Mouse (Mus musculus) CH12.LX (cell line): ENCODE measurements around the gene Gm20481. TPM values are rescaled to one million over a fixed set of nuclear protein-coding genes. Genes with fewer than 3 reads are reported as not detected.
"Not testable (repeated sequence)": the region's sequence is repeated elsewhere in the genome, so short reads cannot be mapped to it uniquely, and the experiment has no call there.

Experiments
- DNase-seq: peaks from one replicate; pipeline ENCODE4 v3.0.0-alpha.2; 2013; ENCODE audit errors: extremely low read depth
- H3K27ac ChIP-seq: 2 replicates; pipeline ENCODE4 v1.5.1; 2012; ENCODE audit warnings: low read depth, mild to moderate bottlenecking, control low read depth, moderate library complexity; ENCODE audit not compliant: insufficient read depth
- H3K27me3 ChIP-seq: replicated peaks from 2 replicates; pipeline ENCODE3; 2012; ENCODE audit warnings: inconsistent platforms
- H3K36me3 ChIP-seq, 2 experiments: replicated peaks in 1 of 2; 2 replicates each; pipeline versions ENCODE3 to v1.6.1; 2012; ENCODE audit warnings: inconsistent platforms in 1 of 2, low read length in 1 of 2, mild to moderate bottlenecking in 1 of 2, mixed read lengths in 1 of 2, moderate library complexity in 1 of 2; ENCODE audit not compliant: control insufficient read depth in 1 of 2, insufficient read depth in 1 of 2
- H3K4me1 ChIP-seq, 2 experiments: 2 replicates each; pipeline ENCODE4 v1.6.1; 2012; ENCODE audit warnings: inconsistent platforms in 1 of 2, moderate library complexity in 1 of 2; ENCODE audit not compliant: insufficient read depth in 2 of 2, control insufficient read depth in 1 of 2
- H3K4me2 ChIP-seq: 2 replicates; pipeline ENCODE4 v1.6.1; 2012; ENCODE audit warnings: low read depth, mild to moderate bottlenecking, control low read depth; ENCODE audit not compliant: poor library complexity, insufficient read depth, severe bottlenecking
- H3K4me3 ChIP-seq, 3 experiments: fragments of 150-350 bp in 1 of 3; sonication (generic) in 1 of 3; replicated peaks in 1 of 3; 2 replicates each; pipeline versions ENCODE3 to v1.5.1; 2011 to 2012; ENCODE audit warnings: low read depth in 2 of 3, low read length in 2 of 3, mild to moderate bottlenecking in 2 of 3, moderate library complexity in 2 of 3, control low read depth in 1 of 3, improper control_type of control experiment in 1 of 3, inconsistent platforms in 1 of 3, mixed read lengths in 1 of 3; ENCODE audit not compliant: poor library complexity in 1 of 3
- H3K79me2 ChIP-seq: replicated peaks from 2 replicates; pipeline ENCODE4 v1.6.1; 2012; ENCODE audit warnings: mild to moderate bottlenecking, moderate library complexity; ENCODE audit not compliant: control insufficient read depth, poor library complexity, insufficient read depth, severe bottlenecking; ENCODE audit errors: extremely low read depth
- H3K9ac ChIP-seq: 2 replicates; pipeline ENCODE4 v1.6.1; 2012; ENCODE audit warnings: low read depth, mild to moderate bottlenecking, control low read depth, moderate library complexity; ENCODE audit not compliant: insufficient read depth
- H3K9me3 ChIP-seq: replicated peaks from 2 replicates; pipeline ENCODE3; 2012; ENCODE audit warnings: low read length, inconsistent platforms, mixed read lengths
- CHD1 ChIP-seq: IDR thresholded peaks from 2 replicates; pipeline ENCODE4 v1.6.1; 2012; ENCODE audit warnings: low read depth, low read length, improper control_type of control experiment, inconsistent platforms
- CTCF ChIP-seq, 2 experiments: IDR thresholded peaks in 1 of 2; conservative IDR thresholded peaks in 1 of 2; 2 replicates each; pipeline ENCODE4 v1.5.1; 2011 to 2012; ENCODE audit warnings: low read depth in 2 of 2, low read length in 2 of 2, improper control_type of control experiment in 1 of 2, inconsistent platforms in 1 of 2, mild to moderate bottlenecking in 1 of 2, moderate library complexity in 1 of 2
- ELF1 ChIP-seq: IDR thresholded peaks from 2 replicates; pipeline ENCODE4 v1.6.1; 2014; ENCODE audit warnings: low read depth, mild to moderate bottlenecking, inconsistent platforms, low read length, improper control_type of control experiment
- EP300 ChIP-seq: IDR thresholded peaks from 2 replicates; pipeline ENCODE4 v1.6.1; 2011; ENCODE audit warnings: low read length, improper control_type of control experiment
- GABPA ChIP-seq: IDR thresholded peaks from 2 replicates; pipeline ENCODE4 v1.6.1; 2012; ENCODE audit warnings: low read depth, low read length, improper control_type of control experiment, inconsistent platforms; ENCODE audit not compliant: insufficient replicate concordance
- HCFC1 ChIP-seq: IDR thresholded peaks from 2 replicates; pipeline ENCODE4 v1.6.1; 2012; ENCODE audit warnings: low read depth, mild to moderate bottlenecking, inconsistent platforms, low read length, improper control_type of control experiment
- IRF4 ChIP-seq: IDR thresholded peaks from 2 replicates; pipeline ENCODE4 v1.6.1; 2014; ENCODE audit warnings: low read depth, mild to moderate bottlenecking, inconsistent platforms, low read length, improper control_type of control experiment
- JUN ChIP-seq: IDR thresholded peaks from 2 replicates; pipeline ENCODE4 v1.6.1; 2011; ENCODE audit warnings: low read depth, mild to moderate bottlenecking, low read length, improper control_type of control experiment, moderate library complexity; ENCODE audit not compliant: insufficient read depth
- MEF2A ChIP-seq: IDR thresholded peaks from 2 replicates; pipeline ENCODE4 v1.6.1; 2014; ENCODE audit warnings: low read depth, mild to moderate bottlenecking, inconsistent platforms, low read length, improper control_type of control experiment, borderline replicate concordance
- NRF1 ChIP-seq: IDR thresholded peaks from 2 replicates; pipeline ENCODE4 v1.6.1; 2014; ENCODE audit warnings: low read depth, mild to moderate bottlenecking, inconsistent platforms, low read length, improper control_type of control experiment, moderate library complexity
- POLR2A ChIP-seq: IDR thresholded peaks from 2 replicates; pipeline ENCODE4 v1.6.1; 2011; ENCODE audit warnings: low read depth, mild to moderate bottlenecking, improper control_type of control experiment, low read length
- RAD21 ChIP-seq: IDR thresholded peaks from 2 replicates; pipeline ENCODE4 v1.6.1; 2011; ENCODE audit warnings: low read depth, mild to moderate bottlenecking, low read length, improper control_type of control experiment, moderate library complexity
- RCOR1 ChIP-seq: conservative IDR thresholded peaks from 2 replicates; pipeline ENCODE4 v1.6.1; 2012; ENCODE audit warnings: low read depth, mild to moderate bottlenecking, inconsistent platforms, low read length, improper control_type of control experiment
- SIN3A ChIP-seq: IDR thresholded peaks from 2 replicates; pipeline ENCODE4 v1.6.1; 2012; ENCODE audit warnings: low read length, improper control_type of control experiment, inconsistent platforms
- TCF12 ChIP-seq: IDR thresholded peaks from 2 replicates; pipeline ENCODE4 v1.6.1; 2014; ENCODE audit warnings: low read depth, mild to moderate bottlenecking, inconsistent platforms, low read length, improper control_type of control experiment
- USF2 ChIP-seq: conservative IDR thresholded peaks from 2 replicates; pipeline ENCODE4 v1.6.1; 2011; ENCODE audit warnings: low read depth, low read length, improper control_type of control experiment
- ZMIZ1 ChIP-seq: IDR thresholded peaks from 2 replicates; pipeline ENCODE4 v1.6.1; 2012; ENCODE audit warnings: low read depth, mild to moderate bottlenecking, inconsistent platforms, low read length, improper control_type of control experiment
- dilution Hi-C: fragments of 300-500 bp; cut with MboI; formaldehyde crosslinking; loops from 2 replicates; pipeline ENCODE4 v1.14.3; 2020; ENCODE audit warnings: low sequenced_read_pairs; ENCODE audit not compliant: extremely low pct_unique_long_range_greater_than_20kb, extremely low pct_ligation_motif_present
- in situ Hi-C: fragments of 300-500 bp; cut with MboI; formaldehyde crosslinking; loops from 3 replicates; pipeline ENCODE4 v1.14.3; 2019; ENCODE audit warnings: low sequenced_read_pairs, low pct_ligation_motif_present, low pct_unique_long_range_greater_than_20kb, mixed read lengths
- polyA plus RNA-seq: library from polyadenylated mRNA; unstranded; fragments of >175 nt; gene quantifications from 2 replicates; pipeline ENCODE4 v1.2.1, GENCODE M21; 2012; ENCODE audit warnings: low read depth; ENCODE audit not compliant: insufficient read length
- total RNA-seq, 2 experiments: library from RNA; depleted of rRNA; stranded (reverse); fragments of 300-350 nt in 1 of 2; fragments of >200 nt in 1 of 2; gene quantifications; 2 replicates each; pipeline ENCODE4 v1.2.3; 2012 to 2014

The Gm20481 gene
- total and polyA plus RNA-seq, 3 experiments, result not detected

- H3K27ac ChIP-seq, H3K9me3 ChIP-seq, H3K4me3 ChIP-seq, in situ Hi-C loops, H3K27me3 ChIP-seq, H3K4me2 ChIP-seq, H3K79me2 ChIP-seq, DNase-seq, H3K36me3 ChIP-seq, dilution Hi-C loops, H3K9ac ChIP-seq: not testable (repeated sequence)
- H3K4me1 ChIP-seq, result peaks cover 0 to 36% of the 10 kb centered on the region in 2 experiments; a peak in 2 of 4 replicates
Measured at GRCm38 (mm10) chr17:34957966-34958365, 11.7 kb upstream of the Gm20481 start.

- H3K27me3 ChIP-seq, in situ Hi-C loops: not testable (repeated sequence)
Measured at GRCm38 (mm10) chr17:34958734-34959129, 11.0 kb upstream of the Gm20481 start.

GRCm38 (mm10) chr17:34959130-34959778 lies 10.5 kb upstream of the Gm20481 start, which contains the start of gene Hspa1b:
Hspa1b (minus strand) TSS chr17:34959238.
- H3K9me3 ChIP-seq, H3K27me3 ChIP-seq, H3K79me2 ChIP-seq, dilution Hi-C loops, H3K36me3 ChIP-seq, H3K27ac ChIP-seq, H3K4me2 ChIP-seq, in situ Hi-C loops, H3K9ac ChIP-seq: not testable (repeated sequence)
- peak; percentile 28 for DNase-seq
- Histone ChIP-seq H3K4me1 (peaks cover 0 to 37% of the 10 kb centered on the region in 2 experiments; a peak in 2 of 4 replicates), H3K4me3 (peak within 1 kb of the TSS in 2 of 3 experiments; percentile 37 to 43)

More at GRCm38 (mm10) chr17:34958734-34959129, 11.0 kb upstream of the Gm20481 start:
- H3K79me2 ChIP-seq, dilution Hi-C loops, H3K36me3 ChIP-seq, H3K27ac ChIP-seq, H3K9ac ChIP-seq, H3K4me3 ChIP-seq, H3K4me2 ChIP-seq, DNase-seq, H3K9me3 ChIP-seq: not testable (repeated sequence)
- H3K4me1 ChIP-seq, result peaks cover 0 to 37% of the 10 kb centered on the region in 2 experiments; a peak in 2 of 4 replicates

GRCm38 (mm10) chr17:34959881-34960515 lies 9.7 kb upstream of the Gm20481 start:
- in situ Hi-C loops (no loop called here), dilution Hi-C loops (no loop called here)
- Histone ChIP-seq H3K9ac (no peak overlapping the region), H3K4me2 (no peak overlapping the region), H3K79me2 (no peaks in the 10 kb centered on the region), H3K4me1 (peaks cover 0 to 37% of the 10 kb centered on the region in 2 experiments; a peak in 2 of 4 replicates), H3K27me3 (no peaks in the 10 kb centered on the region), H3K36me3 (no peaks in the 10 kb centered on the region), H3K4me3 (peak overlapping the region in 2 of 3 experiments; percentile 37 to 43), H3K27ac (no peak overlapping the region), H3K9me3 (peaks cover 2% of the 10 kb centered on the region)
- TF ChIP-seq USF2, result no peak
- no peak for TF ChIP-seq JUN
- no peak for TF ChIP-seq GABPA
- no peak for TF ChIP-seq ZMIZ1
- TF ChIP-seq EP300, result peak; percentile 24; the same call in 1 of the 2 replicates
- TF ChIP-seq IRF4, result 0 out of 2 replicates have a peak, but pooled peaks have one; percentile 27
- TF ChIP-seq RCOR1, result no peak
- no peak for TF ChIP-seq MEF2A
- no peak for TF ChIP-seq TCF12
- no peak for TF ChIP-seq CHD1
- TF ChIP-seq CTCF (conservative IDR thresholded peaks at IDR 0.05 in 1 of 2, IDR thresholded peaks at IDR 0.05 in 1 of 2; ENCODE audit: low read depth in 2 of 2, low read length in 2 of 2), result no peak
- TF ChIP-seq ELF1, result no peak
- TF ChIP-seq RAD21, result no peak
- no peak for TF ChIP-seq SIN3A
- no peak for TF ChIP-seq HCFC1
- no peak for TF ChIP-seq NRF1
- TF ChIP-seq POLR2A, result no peak
- DNase-seq, result peak; percentile 32
